Mouse (Mus musculus): ENCODE data around the gene Cope. TPM values are rescaled to one million over a fixed set of nuclear protein-coding genes. Genes with fewer than 3 reads are reported as not detected.

Gene Cope
- polyA plus RNA-seq, 1 experiment from 2014 or later: 288 TPM

DNA sequence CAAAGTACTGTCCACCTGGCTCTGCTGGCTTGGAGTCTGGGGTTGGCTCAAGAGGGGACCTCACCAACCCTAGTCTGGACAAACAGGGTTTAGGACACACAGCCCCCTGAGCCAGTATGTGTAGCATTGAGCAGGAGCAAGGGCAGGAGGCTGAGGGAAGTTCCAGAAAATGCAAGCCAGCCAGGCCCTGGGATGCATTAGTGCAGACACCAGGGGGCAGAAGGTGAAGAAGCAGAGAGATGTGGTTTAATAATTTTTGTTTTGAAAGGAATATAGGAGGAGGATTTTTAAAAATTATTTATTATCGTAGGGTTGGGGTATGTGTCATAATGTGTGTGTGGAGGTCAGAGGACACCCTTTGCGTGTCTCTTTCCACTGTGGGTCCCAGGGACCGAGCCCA lies 21.4 kb downstream of the Cope start:
- no peaks in the 10 kb centered on the region for H3K4me1 ChIP-seq (replicated peaks; ENCODE audit: control insufficient read depth, insufficient read depth, low read length)
- H3K9ac ChIP-seq: no peak overlapping the region
- no peak overlapping the region for H3K4me3 ChIP-seq (replicated peaks; ENCODE audit: low read length)
- no peak overlapping the region for H3K27ac ChIP-seq
- H3K36me3 ChIP-seq (replicated peaks; ENCODE audit: control insufficient read depth, insufficient read depth): peaks cover 89% of the 10 kb centered on the region
- no peaks in the 10 kb centered on the region for H3K9me3 ChIP-seq (ENCODE audit: control insufficient read depth, low read length)
- WGBS: 92% methylated on average over 3 of the region's 3 CpGs
- no peak overlapping the region for H3K4me2 ChIP-seq (replicated peaks)
- ATAC-seq (ENCODE audit: low FRiP score): no peak
- no peaks in the 10 kb centered on the region for H3K27me3 ChIP-seq (ENCODE audit: control insufficient read depth, insufficient read depth, low read length)
- no peak for DNase-seq (ENCODE audit: low spot score)

DNA sequence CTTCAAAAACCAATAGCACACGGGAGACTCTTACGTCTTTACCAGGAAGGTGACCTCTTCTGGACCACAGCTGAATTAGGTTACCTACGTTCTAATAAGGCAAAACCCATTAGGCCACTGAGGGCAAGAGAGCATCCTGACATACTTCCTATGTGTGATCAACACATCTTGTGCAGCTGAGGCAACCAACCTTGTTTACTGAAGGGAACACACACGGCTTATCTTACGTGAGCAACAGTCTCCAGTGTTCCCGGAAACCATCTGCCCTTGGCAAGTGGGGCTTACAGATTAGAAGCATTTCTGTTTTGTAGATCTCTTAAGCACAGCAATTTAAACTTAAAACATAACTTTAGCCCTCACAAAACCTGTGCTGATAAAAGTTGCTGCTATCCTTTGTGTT lies 25.2 kb downstream of the Cope start:
- no peak overlapping the region for H3K9ac ChIP-seq
- WGBS: 94% methylated on average over 6 of the region's 6 CpGs
- H3K4me1 ChIP-seq (replicated peaks; ENCODE audit: control insufficient read depth, insufficient read depth, low read length): peaks cover 14% of the 10 kb centered on the region; the same call in 1 of the 2 replicates
- H3K4me2 ChIP-seq (replicated peaks): no peak overlapping the region
- H3K27ac ChIP-seq: no peak overlapping the region
- H3K4me3 ChIP-seq (replicated peaks; ENCODE audit: low read length): no peak overlapping the region
- peaks cover 91% of the 10 kb centered on the region for H3K36me3 ChIP-seq (replicated peaks; ENCODE audit: control insufficient read depth, insufficient read depth)
- DNase-seq (ENCODE audit: low spot score) (no peak), ATAC-seq (ENCODE audit: low FRiP score) (no peak)
- H3K9me3 ChIP-seq (ENCODE audit: control insufficient read depth, low read length): no peaks in the 10 kb centered on the region
- no peaks in the 10 kb centered on the region for H3K27me3 ChIP-seq (ENCODE audit: control insufficient read depth, insufficient read depth, low read length)

DNA sequence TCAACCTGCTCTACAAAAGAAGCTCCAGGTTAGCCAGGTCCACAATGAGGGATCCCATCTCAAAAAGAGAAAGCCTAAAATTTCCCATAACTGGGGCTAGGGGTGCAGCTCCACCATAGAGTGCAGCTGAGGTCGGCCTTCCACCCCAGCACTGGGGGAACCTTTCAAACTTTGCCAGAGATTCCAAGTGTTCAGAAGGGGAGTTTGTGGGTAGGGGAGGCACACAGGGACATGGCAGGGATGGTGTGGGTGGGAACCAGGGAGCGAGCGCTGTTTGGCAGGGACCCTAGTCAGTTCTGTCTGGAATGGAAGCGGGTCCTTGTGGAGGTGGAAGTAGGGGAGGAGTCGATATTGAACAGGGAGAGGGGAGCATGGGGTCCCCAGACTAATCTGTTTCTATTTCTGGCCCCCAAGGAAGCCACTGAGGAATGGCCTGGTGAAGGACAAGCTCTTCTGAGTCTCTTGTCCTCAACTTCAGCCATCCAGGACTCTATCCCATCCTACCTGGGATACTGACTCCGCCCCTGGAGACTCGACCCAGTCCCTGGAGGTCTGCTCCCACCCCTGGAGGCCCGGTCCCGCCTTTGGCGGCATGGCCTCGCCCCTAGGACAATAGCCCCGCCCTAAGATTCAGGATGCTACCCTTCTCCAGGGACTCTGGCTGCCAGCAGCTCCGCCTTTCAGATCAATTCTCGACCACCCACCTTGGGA lies 27.0 kb downstream of the Cope start, which contains the start of gene Gdf1:
Gdf1 (plus strand) TSS at position 694 of the 711 bp plus-strand sequence.
- DNase-seq (ENCODE audit: low spot score) (no peak), ATAC-seq (ENCODE audit: low FRiP score) (no peak)
- Histone ChIP-seq H3K9ac (peak within 1 kb of the TSS; percentile 13; the same call in 1 of the 2 replicates), H3K4me3 (replicated peaks; ENCODE audit: low read length) (no peak within 1 kb of the TSS; the same call in 1 of the 2 replicates), H3K9me3 (ENCODE audit: control insufficient read depth, low read length) (no peaks in the 10 kb centered on the region), H3K4me1 (replicated peaks; ENCODE audit: control insufficient read depth, insufficient read depth, low read length) (peaks cover 14% of the 10 kb centered on the region; the same call in 1 of the 2 replicates), H3K27ac (no peak within 1 kb of the TSS), H3K4me2 (replicated peaks) (0 out of 2 replicates have a peak within 1 kb of the TSS, but pooled peaks have one; percentile 1), H3K36me3 (replicated peaks; ENCODE audit: control insufficient read depth, insufficient read depth) (peaks cover 93% of the 10 kb centered on the region), H3K27me3 (ENCODE audit: control insufficient read depth, insufficient read depth, low read length) (no peaks in the 10 kb centered on the region)
- 23% methylated on average over 14 of the region's 14 CpGs for WGBS

DNA sequence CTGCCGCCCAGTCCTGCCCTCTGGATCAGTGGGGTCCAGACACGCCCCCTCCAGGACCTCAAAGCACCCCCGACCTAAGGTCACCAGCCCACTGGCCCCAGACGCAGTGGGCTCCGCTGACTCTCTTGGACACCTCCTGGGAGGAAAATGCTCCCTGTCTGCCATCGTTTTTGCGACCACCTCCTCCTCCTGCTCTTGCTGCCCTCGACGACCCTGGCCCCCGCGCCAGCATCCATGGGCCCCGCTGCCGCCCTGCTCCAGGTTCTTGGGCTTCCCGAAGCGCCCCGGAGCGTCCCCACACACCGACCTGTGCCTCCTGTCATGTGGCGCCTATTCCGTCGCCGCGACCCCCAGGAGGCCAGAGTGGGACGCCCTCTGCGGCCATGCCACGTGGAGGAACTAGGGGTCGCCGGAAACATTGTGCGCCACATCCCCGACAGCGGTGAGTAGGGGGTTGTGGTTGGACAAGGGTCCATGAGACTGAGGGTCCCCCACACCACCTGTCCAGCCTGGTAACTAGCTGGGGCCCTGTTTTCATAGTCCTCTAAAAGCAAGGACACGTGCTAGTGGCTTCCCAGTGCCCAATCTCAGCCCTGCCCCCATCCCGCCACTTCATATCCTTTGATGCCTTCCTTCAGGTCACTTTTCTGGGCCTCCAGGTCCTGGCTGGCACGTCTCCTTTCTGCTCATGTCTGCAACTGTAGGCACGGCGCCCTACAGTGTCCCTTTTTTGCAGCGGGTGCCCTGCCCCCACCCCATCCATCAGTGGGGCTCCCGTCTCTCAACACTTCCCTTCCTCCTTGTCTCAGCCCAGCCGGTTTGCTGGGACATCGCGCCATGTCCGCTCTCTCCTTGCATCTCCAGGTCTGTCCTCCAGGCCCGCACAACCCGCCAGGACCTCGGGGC lies 27.8 kb downstream of the Cope start:
- Histone ChIP-seq H3K4me3 (replicated peaks; ENCODE audit: low read length) (no peak overlapping the region; the same call in 1 of the 2 replicates), H3K36me3 (replicated peaks; ENCODE audit: control insufficient read depth, insufficient read depth) (peaks cover 93% of the 10 kb centered on the region), H3K9ac (peak overlapping the region; percentile 13; the same call in 1 of the 2 replicates), H3K27ac (no peak overlapping the region), H3K4me1 (replicated peaks; ENCODE audit: control insufficient read depth, insufficient read depth, low read length) (peaks cover 14% of the 10 kb centered on the region; the same call in 1 of the 2 replicates), H3K4me2 (replicated peaks) (0 out of 2 replicates have a peak overlapping the region, but pooled peaks have one; percentile 1), H3K9me3 (ENCODE audit: control insufficient read depth, low read length) (no peaks in the 10 kb centered on the region), H3K27me3 (ENCODE audit: control insufficient read depth, insufficient read depth, low read length) (no peaks in the 10 kb centered on the region)
- 6% methylated on average over 41 of the region's 45 CpGs for WGBS
- no peak for DNase-seq (ENCODE audit: low spot score)
- peak; percentile 28 for ATAC-seq (ENCODE audit: low FRiP score)

DNA sequence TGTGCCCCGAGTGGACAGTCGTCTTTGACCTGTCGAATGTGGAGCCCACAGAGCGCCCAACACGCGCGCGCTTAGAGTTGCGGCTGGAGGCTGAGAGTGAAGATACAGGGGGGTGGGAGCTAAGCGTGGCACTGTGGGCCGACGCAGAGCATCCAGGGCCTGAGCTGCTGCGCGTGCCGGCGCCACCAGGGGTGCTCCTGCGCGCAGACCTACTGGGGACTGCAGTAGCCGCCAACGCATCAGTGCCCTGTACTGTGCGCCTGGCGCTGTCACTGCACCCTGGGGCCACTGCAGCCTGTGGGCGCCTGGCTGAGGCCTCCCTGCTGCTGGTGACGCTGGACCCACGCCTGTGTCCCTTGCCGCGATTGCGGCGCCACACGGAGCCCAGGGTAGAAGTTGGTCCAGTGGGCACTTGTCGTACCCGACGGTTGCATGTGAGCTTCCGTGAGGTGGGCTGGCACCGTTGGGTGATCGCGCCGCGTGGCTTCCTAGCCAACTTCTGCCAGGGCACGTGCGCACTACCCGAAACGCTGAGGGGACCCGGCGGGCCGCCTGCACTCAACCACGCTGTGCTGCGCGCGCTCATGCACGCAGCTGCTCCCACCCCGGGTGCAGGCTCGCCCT lies 28.5 kb downstream of the Cope start:
- Histone ChIP-seq H3K4me2 (replicated peaks) (0 out of 2 replicates have a peak overlapping the region, but pooled peaks have one; percentile 1), H3K36me3 (replicated peaks; ENCODE audit: control insufficient read depth, insufficient read depth) (peaks cover 95% of the 10 kb centered on the region), H3K9ac (no peak overlapping the region), H3K27ac (no peak overlapping the region), H3K27me3 (ENCODE audit: control insufficient read depth, insufficient read depth, low read length) (no peaks in the 10 kb centered on the region), H3K4me3 (replicated peaks; ENCODE audit: low read length) (no peak overlapping the region; the same call in 1 of the 2 replicates), H3K4me1 (replicated peaks; ENCODE audit: control insufficient read depth, insufficient read depth, low read length) (peaks cover 14% of the 10 kb centered on the region; the same call in 1 of the 2 replicates), H3K9me3 (ENCODE audit: control insufficient read depth, low read length) (no peaks in the 10 kb centered on the region)
- peak; percentile 77 for ATAC-seq (ENCODE audit: low FRiP score)
- 27% methylated on average over 53 of the region's 53 CpGs for WGBS
- DNase-seq (ENCODE audit: low spot score): peak; percentile 57

DNA sequence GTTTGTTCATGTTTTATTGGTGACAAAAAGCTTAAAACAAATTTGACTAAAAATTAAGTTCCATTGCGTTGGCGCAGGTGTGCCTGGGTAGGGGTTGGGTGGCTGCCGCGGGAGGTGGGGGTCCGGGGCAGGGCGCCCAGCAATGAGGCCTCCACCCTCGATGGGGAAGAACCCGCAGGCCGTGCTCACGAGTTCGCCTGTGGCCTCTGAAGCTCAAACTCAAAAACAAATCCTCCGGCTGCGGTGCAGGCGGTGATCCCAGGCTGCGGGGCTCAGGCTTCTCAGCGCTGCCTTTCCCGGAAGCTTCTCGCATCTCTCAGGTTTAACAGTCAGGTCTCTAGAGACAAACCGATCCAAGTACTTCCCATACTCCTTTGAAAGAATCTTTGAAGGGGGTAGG lies 29.2 kb downstream of the Cope start:
- H3K4me3 ChIP-seq (replicated peaks; ENCODE audit: low read length): no peak overlapping the region
- peaks cover 95% of the 10 kb centered on the region for H3K36me3 ChIP-seq (replicated peaks; ENCODE audit: control insufficient read depth, insufficient read depth)
- H3K9ac ChIP-seq: no peak overlapping the region
- H3K27me3 ChIP-seq (ENCODE audit: control insufficient read depth, insufficient read depth, low read length): no peaks in the 10 kb centered on the region
- 56% methylated on average over 19 of the region's 19 CpGs for WGBS
- ATAC-seq (ENCODE audit: low FRiP score) (no peak), DNase-seq (ENCODE audit: low spot score) (no peak)
- no peaks in the 10 kb centered on the region for H3K9me3 ChIP-seq (ENCODE audit: control insufficient read depth, low read length)
- H3K4me2 ChIP-seq (replicated peaks): no peak overlapping the region
- H3K27ac ChIP-seq: no peak overlapping the region
- peaks cover 14% of the 10 kb centered on the region; the same call in 1 of the 2 replicates for H3K4me1 ChIP-seq (replicated peaks; ENCODE audit: control insufficient read depth, insufficient read depth, low read length)

DNA sequence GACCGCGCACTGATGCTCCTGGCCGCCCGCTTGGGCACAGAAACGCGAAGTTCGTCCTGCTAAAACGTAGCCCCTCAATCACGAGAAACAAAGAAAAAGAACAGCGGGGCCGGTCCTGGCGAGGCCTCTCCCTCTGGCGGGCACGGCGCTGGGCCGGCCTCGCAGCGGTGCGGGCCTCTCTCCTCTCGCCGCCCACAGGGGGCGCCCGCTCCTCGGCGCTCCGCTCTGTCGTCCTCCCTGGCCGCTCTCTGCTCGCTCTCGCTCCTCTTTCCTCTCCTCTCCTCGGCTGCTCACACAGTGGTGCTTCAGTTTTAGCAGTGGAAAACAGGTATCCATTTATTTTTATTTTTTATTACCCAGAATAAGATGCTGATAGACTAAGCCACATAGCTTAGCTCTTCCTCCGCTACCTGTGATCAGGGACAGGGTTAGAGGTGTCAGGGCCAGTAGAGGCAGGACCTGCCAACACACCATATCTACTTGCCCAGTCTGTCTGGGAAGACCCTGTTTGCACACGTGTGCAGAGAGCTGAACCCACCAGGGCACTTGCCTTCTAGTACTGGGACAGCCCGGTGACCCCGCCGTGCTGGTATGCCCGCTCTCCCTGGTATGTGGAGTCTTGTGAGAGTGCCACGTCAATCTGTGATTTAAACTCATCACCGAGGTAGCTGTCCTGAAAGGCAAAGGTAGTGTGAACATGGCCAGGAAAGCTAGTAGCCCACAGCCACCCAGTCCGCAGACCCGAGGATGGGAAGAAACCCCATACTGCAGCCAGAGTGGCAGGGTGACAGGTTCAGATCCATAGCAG lies 30.0 kb downstream of the Cope start:
- 24% methylated on average over 40 of the region's 41 CpGs for WGBS
- Histone ChIP-seq H3K4me2 (replicated peaks) (no peak overlapping the region), H3K4me3 (replicated peaks; ENCODE audit: low read length) (no peak overlapping the region), H3K27ac (no peak overlapping the region), H3K9ac (no peak overlapping the region), H3K4me1 (replicated peaks; ENCODE audit: control insufficient read depth, insufficient read depth, low read length) (peaks cover 14% of the 10 kb centered on the region; the same call in 1 of the 2 replicates), H3K27me3 (ENCODE audit: control insufficient read depth, insufficient read depth, low read length) (no peaks in the 10 kb centered on the region), H3K9me3 (ENCODE audit: control insufficient read depth, low read length) (no peaks in the 10 kb centered on the region), H3K36me3 (replicated peaks; ENCODE audit: control insufficient read depth, insufficient read depth) (peaks cover 96% of the 10 kb centered on the region)
- ATAC-seq (ENCODE audit: low FRiP score) (peak; percentile 76), DNase-seq (ENCODE audit: low spot score) (peak; percentile 81)

DNA sequence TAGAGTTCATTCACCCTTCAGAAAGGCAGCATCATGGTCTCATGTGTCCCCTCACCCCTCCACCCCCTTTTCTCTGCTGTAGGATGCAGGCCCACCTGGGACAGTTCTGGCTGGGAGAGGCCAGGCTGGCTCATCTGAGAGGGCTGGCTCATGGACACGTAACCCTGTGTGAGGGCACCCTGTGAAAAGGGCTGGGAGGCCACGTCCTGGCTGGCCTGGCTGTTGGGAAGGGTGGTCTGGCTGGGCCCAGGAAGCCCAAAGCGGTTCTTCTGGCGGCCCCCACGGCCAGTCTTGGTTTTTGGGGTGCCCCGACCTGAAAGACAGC lies 30.5 kb downstream of the Cope start:
- no peak overlapping the region for H3K4me3 ChIP-seq (replicated peaks; ENCODE audit: low read length)
- H3K27me3 ChIP-seq (ENCODE audit: control insufficient read depth, insufficient read depth, low read length): no peaks in the 10 kb centered on the region
- no peak overlapping the region for H3K9ac ChIP-seq
- ATAC-seq (ENCODE audit: low FRiP score) (0 out of 2 replicates have a peak, but pooled peaks have one; percentile 1), DNase-seq (ENCODE audit: low spot score) (no peak)
- H3K4me1 ChIP-seq (replicated peaks; ENCODE audit: control insufficient read depth, insufficient read depth, low read length): peaks cover 14% of the 10 kb centered on the region; the same call in 1 of the 2 replicates
- H3K36me3 ChIP-seq (replicated peaks; ENCODE audit: control insufficient read depth, insufficient read depth): peaks cover 96% of the 10 kb centered on the region
- no peaks in the 10 kb centered on the region for H3K9me3 ChIP-seq (ENCODE audit: control insufficient read depth, low read length)
- no peak overlapping the region for H3K4me2 ChIP-seq (replicated peaks)
- WGBS: 87% methylated on average over 6 of the region's 6 CpGs
- no peak overlapping the region for H3K27ac ChIP-seq
